Mouse (Mus musculus) bone marrow macrophage, adult 2 months (primary cell): Measurements from ENCODE around the gene Senp1.

Source experiments
- CTCF ChIP-seq: IDR thresholded peaks from 2 replicates; pipeline ENCODE4 v1.5.1; 2012; ENCODE audit warnings: low read depth, mild to moderate bottlenecking, low read length, moderate library complexity
- POLR2A ChIP-seq: IDR thresholded peaks from 2 replicates; pipeline ENCODE4 v1.6.1; 2012; ENCODE audit warnings: mild to moderate bottlenecking, low read depth, low read length, borderline replicate concordance

- no peak for TF ChIP-seq CTCF
- TF ChIP-seq POLR2A: no peak
Measured at GRCm38 (mm10) chr15:98135671-98136070, 42.1 kb upstream of the Senp1 start.
